ENCODE assay signal across 9 mouse cellular contexts in genomic region chr8:80847912-80848311, GRCm38 (mm10). TPM values are rescaled to one million over a fixed set of nuclear protein-coding genes. Genes with fewer than 3 reads are reported as not detected.
DNase-seq lines count a peak whose midpoint lies in the region; ATAC-seq and TF ChIP-seq lines count a peak whose summit lies in the region.
"Had no signal": no experiment of that assay in that cellular context is flagged by ENCODE, and none has a peak within 500 bp of the region (broad histone marks: within the 10 kb centered on the region; RNA-seq: fewer than 3 reads in every experiment).

No protein-coding gene starts in this region.

- H3K27me3 ChIP-seq in intestine, embryonic 14.5 days (replicated peaks; ENCODE audit: control insufficient read depth, insufficient read depth, low read length): no peaks in the 10 kb centered on the region
- H3K27me3 ChIP-seq in lung, embryonic 14.5 days (ENCODE audit: insufficient read depth, low read length): no peaks in the 10 kb centered on the region

- H3K9me3 ChIP-seq in intestine, embryonic 14.5 days (ENCODE audit: control insufficient read depth, low read length): no peaks in the 10 kb centered on the region
- no peaks in the 10 kb centered on the region for H3K9me3 ChIP-seq in lung, embryonic 14.5 days (ENCODE audit: low read depth, low read length)

- peaks cover 27% of the 10 kb centered on the region for H3K4me1 ChIP-seq in intestine, embryonic 14.5 days (replicated peaks; ENCODE audit: control insufficient read depth, insufficient read depth, low read length)
- H3K4me1 ChIP-seq in lung, embryonic 14.5 days (ENCODE audit: insufficient read depth): peaks cover 17% of the 10 kb centered on the region

- H3K4me3 ChIP-seq in gastrocnemius, adult 2 months: peak overlapping the region; percentile 65
- no peak overlapping the region for H3K4me3 ChIP-seq in intestine, embryonic 14.5 days (ENCODE audit: low read depth, low read length)
- H3K4me3 ChIP-seq in lung, embryonic 14.5 days (ENCODE audit: low read depth, low read length): no peak overlapping the region

- intact Hi-C loops in gastrocnemius, adult 2 months (cut with DNase I): loop anchor here (5.0 kb wide), 1 partner anchor 36 kb away; no protein-coding TSS in a partner anchor

- no peaks in the 10 kb centered on the region for H3K36me3 ChIP-seq in intestine, embryonic 14.5 days (ENCODE audit: control insufficient read depth, insufficient read depth, low read length)
- H3K36me3 ChIP-seq in lung, embryonic 14.5 days (ENCODE audit: insufficient read depth): no peaks in the 10 kb centered on the region

- H3K27ac ChIP-seq in gastrocnemius, adult 2 months: peak overlapping the region; percentile 83
- peak overlapping the region; percentile 38 for H3K27ac ChIP-seq in intestine, embryonic 14.5 days (ENCODE audit: low read depth)
- peak overlapping the region; percentile 89 for H3K27ac ChIP-seq in lung, embryonic 14.5 days (ENCODE audit: low read depth)

- DNase-seq in adrenal gland, postnatal 10 days: peak; percentile 64
- DNase-seq in adrenal gland, postnatal 4 days (ENCODE audit: low spot score in 2 of 2): no peak
- DNase-seq in gastrocnemius, adult 2 months: peak; percentile 84
- DNase-seq in intestine, embryonic 14.5 days (ENCODE audit: low spot score): no peak
- DNase-seq in lung, embryonic 14.5 days: peak; percentile 65
- DNase-seq in layer of hippocampus, postnatal 36 days: no peak
- DNase-seq in thymus, postnatal 14 days: no peak
- DNase-seq: left cerebral cortex, postnatal 4 days had no signal

- WGBS in intestine, embryonic 14.5 days: 67% methylated on average over 9 of the region's 9 CpGs
- 51% methylated on average over 9 of the region's 9 CpGs for WGBS in lung, embryonic 14.5 days

- TF ChIP-seq CTCF in gastrocnemius, adult 2 months (IDR thresholded peaks at IDR 0.05): no peak
- TF ChIP-seq CTCF in lung, embryonic 14.5 days (IDR thresholded peaks at IDR 0.05; ENCODE audit: low read depth): no peak

- H3K9ac ChIP-seq in intestine, embryonic 14.5 days (ENCODE audit: low read length): no peak overlapping the region
- no peak overlapping the region; the same call in 1 of the 2 replicates for H3K9ac ChIP-seq in lung, embryonic 14.5 days

- ATAC-seq in intestine, embryonic 14.5 days (replicated peaks; ENCODE audit: low FRiP score, low TSS enrichment, low read depth): no peak
- ATAC-seq in lung, embryonic 14.5 days (ENCODE audit: insufficient read depth): no peak
- no peak for ATAC-seq in megakaryocyte progenitor cell, adult 5-6 weeks (replicated peaks; ENCODE audit: poor library complexity)

- no peak overlapping the region for H3K4me2 ChIP-seq in intestine, embryonic 14.5 days (ENCODE audit: low read length)
- peak overlapping the region; percentile 20; the same call in 1 of the 2 replicates for H3K4me2 ChIP-seq in lung, embryonic 14.5 days

RNA-seq across cellular contexts. Expression of gene Gab1, which starts 32.4 kb away (rescaled TPM):
- 10 to 100 TPM; 18.4 to 24.3 TPM for total RNA-seq in adrenal gland, postnatal 10 days (2021)
- total RNA-seq in adrenal gland, postnatal 4 days (2021): 10 to 100 TPM; 34.6 TPM
- 10 to 100 TPM; 11.7 to 14.3 TPM for total RNA-seq in gastrocnemius, adult 2 months (2021)
- polyA plus RNA-seq in intestine, embryonic 14.5 days (2014; fragmentation: Nextera tagmentation; extraction: Ambion mirVana): 23.1 and 23.9 TPM in 2 replicates
- 36.2 and 37.8 TPM in 2 replicates for polyA plus RNA-seq in lung, embryonic 14.5 days (2014; fragmentation: Nextera tagmentation; extraction: Ambion mirVana)
- 3.5 and 6.0 TPM in 2 replicates for total RNA-seq in megakaryocyte progenitor cell, adult 5-6 weeks (2015)
- 2.7 and 3.0 TPM in 2 replicates for total RNA-seq in megakaryocyte progenitor cell, adult 5-6 weeks (2017)
- total RNA-seq in layer of hippocampus, postnatal 36 days (2021): 10 to 100 TPM; 17.7 to 18.5 TPM

Comparison
In these comparisons a context has a peak if more than half of its experiments do, and no peak if none do; other contexts are left out.
1. DNase-seq: peak in adrenal gland, postnatal 10 days (single experiment), gastrocnemius, adult 2 months (single experiment) and lung, embryonic 14.5 days (single experiment); none in adrenal gland, postnatal 4 days (0 of 2), intestine, embryonic 14.5 days (single experiment), layer of hippocampus, postnatal 36 days (0 of 2) and thymus, postnatal 14 days (single experiment).
2. H3K27ac ChIP-seq: peak in every context shown above with its lines; median percentile 89 in lung, embryonic 14.5 days; 83 in gastrocnemius, adult 2 months; 38 in intestine, embryonic 14.5 days.